Mouse (Mus musculus) embryo, embryonic 10 days (tissue): Measurements from ENCODE around the gene Rundc3a.
A peak's percentile ranks its signal among the peaks of the same experiment; 100 is the strongest.
"Not testable (repeated sequence)": the region's sequence is repeated elsewhere in the genome, so short reads cannot be mapped to it uniquely, and the experiment has no call there.

Source experiments
- DNase-seq: peaks from one replicate; pipeline ENCODE4 v3.0.0-alpha.2; 2015; ENCODE audit warnings: low spot score

The Rundc3a gene

DNA sequence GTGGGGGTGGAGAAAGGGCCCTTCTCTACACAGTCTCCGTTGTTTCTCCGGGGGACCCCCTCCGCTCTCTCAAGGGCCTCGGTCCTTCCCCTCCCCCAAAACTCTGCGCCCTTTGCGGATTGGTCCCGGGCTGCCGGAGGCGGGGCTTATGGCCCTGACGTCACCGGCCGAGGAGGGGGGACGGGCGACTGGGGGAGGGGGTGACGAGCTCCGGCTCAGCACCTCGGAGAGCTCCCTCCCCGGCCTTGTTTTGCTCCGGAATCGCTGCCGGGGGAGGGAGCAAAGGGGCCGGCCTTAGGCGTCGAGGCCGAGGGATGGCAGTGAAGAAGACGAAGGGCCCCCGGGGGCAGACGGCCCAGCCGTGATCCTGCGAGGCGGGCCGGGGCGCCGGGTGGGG is at the start of gene Rundc3a:
Gene Rundc3a, plus strand, starts transcription at position 166 of the 397 bp plus-strand sequence.
- DNase-seq: peak; percentile 87

- no peak for DNase-seq
These were observed 48.7 kb upstream of the Rundc3a start for GRCm38 (mm10) chr11:102344458-102344857.

GRCm38 (mm10) chr11:102346926-102347325 is 46.3 kb upstream of the Rundc3a start:
- DNase-seq: no peak

DNA sequence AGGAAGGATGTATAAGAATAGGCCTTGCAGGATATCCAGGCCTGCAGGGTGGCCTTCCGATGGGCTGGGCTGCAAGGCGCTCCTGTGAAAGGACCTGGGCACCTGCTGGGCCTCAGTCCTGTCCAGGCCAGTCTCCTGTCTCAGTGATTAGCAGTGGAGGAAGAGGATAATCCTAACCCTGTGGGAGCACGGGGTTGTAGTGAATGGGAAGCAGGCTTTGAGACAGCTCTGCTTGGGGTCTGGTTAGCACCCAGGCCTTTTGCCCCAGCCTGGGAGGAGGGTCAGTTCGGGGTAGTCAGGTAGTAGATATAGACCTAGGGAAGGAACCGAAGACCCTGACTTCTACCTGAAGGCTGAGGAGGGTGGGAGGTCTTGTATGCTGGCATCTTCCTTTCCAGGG is 45.5 kb upstream of the Rundc3a start:
- no peak for DNase-seq

- DNase-seq: no peak
These were observed 45.1 kb upstream of the Rundc3a start for GRCm38 (mm10) chr11:102348101-102348585.

DNA sequence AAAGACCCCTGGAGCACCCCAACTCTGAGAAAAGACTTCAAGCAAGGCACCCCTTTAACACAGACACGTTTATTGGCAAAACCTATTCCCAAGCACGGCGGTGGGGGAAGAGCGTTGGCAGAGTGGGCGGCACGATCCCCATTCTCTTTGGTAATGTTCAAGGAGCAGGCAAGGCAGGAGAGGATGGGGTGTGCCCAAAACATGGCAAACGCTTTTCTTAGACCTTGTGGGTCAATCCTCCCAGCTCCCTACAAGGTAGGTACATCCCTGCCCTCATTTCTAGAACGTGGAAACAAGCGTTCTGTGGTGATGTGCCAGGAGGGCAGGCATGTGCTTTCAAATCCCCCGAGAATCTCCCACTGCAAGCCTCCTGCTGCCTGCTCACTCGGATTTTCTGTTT is 44.4 kb upstream of the Rundc3a start:
- DNase-seq: no peak

GRCm38 (mm10) chr11:102349189-102349954 is 43.8 kb upstream of the Rundc3a start:
- DNase-seq: no peak

DNA sequence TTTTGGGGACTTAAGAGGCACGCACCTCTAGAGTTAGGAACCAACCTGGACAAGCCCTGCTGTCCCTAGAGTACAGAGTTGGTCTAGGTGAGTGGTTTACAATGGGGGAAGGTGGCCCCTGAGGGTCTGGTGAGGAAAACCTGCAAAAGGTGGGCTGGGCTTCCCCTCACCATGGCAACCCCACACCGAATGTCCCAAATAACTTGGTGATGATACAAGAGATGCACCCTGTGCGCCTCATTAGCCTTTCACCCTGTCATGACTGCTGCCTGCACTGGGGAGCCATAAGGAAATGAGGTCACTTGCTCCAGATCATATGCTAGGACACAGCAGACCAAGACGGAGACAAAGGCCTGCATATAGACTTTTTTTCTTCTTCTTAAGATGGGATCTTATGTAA is 42.8 kb upstream of the Rundc3a start:
- DNase-seq: no peak

GRCm38 (mm10) chr11:102350981-102351523 is 42.2 kb upstream of the Rundc3a start:
- no peak for DNase-seq

GRCm38 (mm10) chr11:102352378-102352777 is 40.8 kb upstream of the Rundc3a start:
- no peak for DNase-seq

- DNase-seq: no peak
These were observed 40.2 kb upstream of the Rundc3a start for GRCm38 (mm10) chr11:102353021-102353431.

- DNase-seq: no peak
These were observed 37.7 kb upstream of the Rundc3a start for GRCm38 (mm10) chr11:102355501-102355900.

DNA sequence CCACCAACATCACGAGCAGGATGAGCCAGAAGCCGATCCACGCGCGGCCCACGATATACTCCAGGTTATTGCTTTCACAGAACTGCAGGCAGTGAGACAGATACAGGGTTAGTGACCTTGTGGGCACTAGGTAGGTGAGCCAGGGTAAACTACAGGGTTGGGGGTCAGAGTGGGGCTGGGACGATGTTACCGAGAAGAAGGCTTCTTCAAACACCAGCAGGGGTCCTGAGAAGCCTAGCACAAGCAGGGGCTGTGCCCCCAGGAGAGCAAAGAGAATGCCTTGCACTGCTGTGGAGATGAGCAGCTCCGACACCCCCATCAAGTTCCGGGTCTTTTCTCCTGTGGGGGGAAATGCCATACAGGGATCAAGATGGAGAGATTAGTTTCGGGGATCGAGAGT is 37.0 kb upstream of the Rundc3a start:
- DNase-seq: no peak

- DNase-seq: no peak
These were observed 36.4 kb upstream of the Rundc3a start for GRCm38 (mm10) chr11:102356636-102357350.

DNA sequence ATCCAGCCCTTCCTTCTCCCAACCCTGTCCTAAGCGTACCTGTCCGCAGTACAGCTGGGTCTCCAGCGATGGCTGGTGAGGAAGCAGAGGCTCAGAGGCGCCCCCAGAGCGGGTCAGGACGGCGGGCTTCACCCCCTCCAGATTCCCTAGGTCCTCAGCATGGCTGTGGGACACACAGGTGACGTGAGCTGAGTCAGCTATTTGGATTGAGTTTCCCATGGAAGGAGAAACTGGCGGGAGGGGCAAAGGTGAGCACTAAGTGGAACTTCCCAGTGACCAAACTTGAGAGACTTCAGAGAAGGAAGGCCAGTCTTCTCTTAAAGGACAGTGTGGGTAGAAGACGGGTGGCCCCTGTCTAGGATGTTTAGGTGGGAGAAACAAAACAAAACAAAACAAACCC is 34.8 kb upstream of the Rundc3a start:
- DNase-seq: no peak

GRCm38 (mm10) chr11:102361776-102362495 is 31.3 kb upstream of the Rundc3a start:
- no peak for DNase-seq

DNA sequence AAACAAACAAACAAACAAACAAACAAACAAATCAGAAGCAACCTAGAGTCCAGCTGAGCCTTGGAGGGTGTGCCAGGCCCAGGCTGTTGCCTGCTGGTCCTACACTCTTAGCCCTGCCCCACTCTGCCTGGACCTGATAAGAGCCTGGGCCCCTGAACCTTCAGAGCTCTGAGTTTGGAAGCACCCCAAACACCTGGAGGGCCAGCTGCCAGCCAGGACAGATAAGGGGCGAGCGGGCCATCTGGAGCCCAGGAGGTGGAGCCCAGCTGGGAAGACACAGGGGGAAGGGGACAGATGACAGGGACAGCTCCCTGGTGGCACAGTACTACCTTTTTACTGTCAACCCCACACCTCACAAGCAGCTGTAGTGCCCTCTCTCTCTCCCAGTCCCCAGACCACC is 29.6 kb upstream of the Rundc3a start:
- no peak for DNase-seq

GRCm38 (mm10) chr11:102364570-102365371 is 28.4 kb upstream of the Rundc3a start:
- DNase-seq: no peak

GRCm38 (mm10) chr11:102365699-102366098 is 27.5 kb upstream of the Rundc3a start:
- DNase-seq: no peak

- DNase-seq: not testable (repeated sequence)
These were observed 27.1 kb upstream of the Rundc3a start, which contains the start of gene Slc4a1 for GRCm38 (mm10) chr11:102366103-102366502. Gene Slc4a1 (minus strand): TSS chr11:102366203.

DNA sequence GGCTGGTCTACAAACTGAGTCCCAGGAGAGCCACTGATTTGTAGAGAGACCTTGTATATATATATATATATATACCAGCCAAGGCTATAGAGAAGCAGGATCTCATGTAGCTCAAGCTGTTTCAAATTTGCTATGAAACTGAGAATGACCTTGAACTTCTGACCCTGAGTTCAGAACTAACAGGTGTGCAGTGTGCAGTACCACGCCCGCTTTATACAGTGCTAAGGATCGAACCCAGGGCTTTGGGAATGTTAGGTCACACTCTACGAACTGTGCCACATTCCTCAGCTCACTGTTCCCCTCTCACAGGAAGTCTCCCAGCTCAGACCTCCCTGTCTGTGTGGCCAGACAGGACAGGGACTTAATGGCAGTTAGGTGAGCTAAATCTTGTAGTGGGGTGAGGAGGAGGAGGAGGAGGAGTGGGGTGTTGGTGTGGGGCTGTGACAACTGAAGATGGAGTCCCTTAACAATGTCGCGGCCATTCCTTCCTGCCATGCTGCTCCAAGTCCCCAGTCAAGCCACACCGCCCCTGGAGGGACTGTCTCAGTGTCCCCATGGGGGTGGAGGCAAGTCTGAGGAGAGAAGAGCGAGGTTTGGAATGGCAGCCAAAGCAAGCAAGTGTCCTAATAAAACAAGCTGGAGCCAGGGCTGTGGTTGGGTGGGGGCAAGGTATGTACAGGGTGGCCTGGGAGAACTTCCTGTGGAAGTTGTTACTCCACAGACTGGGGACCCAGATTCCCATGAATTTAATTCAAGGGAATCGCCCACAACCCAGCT is 25.5 kb upstream of the Rundc3a start:
- no peak for DNase-seq
